Mouse (Mus musculus) cortical plate, adult 2 months (tissue): Measurements from ENCODE around the gene Mlh1.

Experiments used
- CTCF ChIP-seq: fragments of 200-500 bp; IDR thresholded peaks from 2 replicates; pipeline ENCODE4 v1.5.1; 2011; ENCODE audit warnings: mild to moderate bottlenecking, control low read depth, low read length; ENCODE audit not compliant: insufficient read depth; ENCODE audit errors: extremely low read depth
- POLR2A ChIP-seq: fragments of 200-500 bp; IDR thresholded peaks from 2 replicates; pipeline ENCODE4 v1.6.1; 2011; ENCODE audit warnings: mild to moderate bottlenecking, low read length, control low read depth; ENCODE audit not compliant: insufficient read depth; ENCODE audit errors: extremely low read depth

GRCm38 (mm10) chr9:111285061-111285460, 13.5 kb upstream of the Mlh1 start:
- TF ChIP-seq CTCF, result no peak
- no peak for TF ChIP-seq POLR2A
